Mouse (Mus musculus) stomach, postnatal 0 days (tissue): ENCODE measurements at regions not wholly inside any gene's neighbourhood (a gene's known extent, or its start where the extent isn't known, plus 50 kb on each side); places are given as distances from the start of the nearest gene placed in this dataset.
A peak's percentile ranks its signal among the peaks of the same experiment; 100 is the strongest.

ENCODE experiments used
- ATAC-seq: fragments of 200-750 bp; cut with Nextera tagmentation; 2 replicates; pipeline ENCODE4 v1.8.0; 2017; ENCODE audit not compliant: low FRiP score, low TSS enrichment
- DNase-seq: peaks from one replicate; pipeline ENCODE4 v3.0.0-alpha.2; 2016; ENCODE audit warnings: low spot score
- H3K27ac ChIP-seq: fragments of 300-500 bp; sonication (generic); replicated peaks from 2 replicates; pipeline ENCODE4 v1.5.1; 2014; ENCODE audit warnings: mild to moderate bottlenecking, control low read depth
- H3K27me3 ChIP-seq: fragments of 300-500 bp; sonication (generic); 2 replicates; pipeline ENCODE4 v1.6.1; 2014; ENCODE audit warnings: low read length; ENCODE audit not compliant: control insufficient read depth, insufficient read depth
- H3K36me3 ChIP-seq: fragments of 300-500 bp; sonication (generic); 2 replicates; pipeline ENCODE4 v1.6.1; 2014; ENCODE audit warnings: low read length, mixed read lengths; ENCODE audit not compliant: control insufficient read depth, insufficient read depth
- H3K4me1 ChIP-seq: fragments of 300-500 bp; sonication (generic); replicated peaks from 2 replicates; pipeline ENCODE4 v1.6.1; 2014; ENCODE audit warnings: antibody characterized with exemption; ENCODE audit not compliant: control insufficient read depth, insufficient read depth
- H3K4me2 ChIP-seq: fragments of 300-500 bp; sonication (generic); replicated peaks from 2 replicates; pipeline ENCODE4 v1.6.1; 2014; ENCODE audit warnings: low read depth, mild to moderate bottlenecking, control low read depth, moderate library complexity
- H3K4me3 ChIP-seq: fragments of 300-500 bp; sonication (generic); 2 replicates; pipeline ENCODE4 v1.5.1; 2014; ENCODE audit warnings: low read depth, low read length, control low read depth
- H3K9ac ChIP-seq: fragments of 300-500 bp; sonication (generic); 2 replicates; pipeline ENCODE4 v1.6.1; 2014; ENCODE audit warnings: mild to moderate bottlenecking, low read length, control low read depth, mixed read lengths
- H3K9me3 ChIP-seq: fragments of 300-500 bp; sonication (generic); 2 replicates; pipeline ENCODE4 v1.6.1; 2016; ENCODE audit warnings: low read length; ENCODE audit not compliant: control insufficient read depth
- CTCF ChIP-seq: IDR thresholded peaks from 2 replicates; pipeline ENCODE4 v1.5.1; 2016; ENCODE audit warnings: antibody characterized with exemption, low read depth, mild to moderate bottlenecking, moderate library complexity
- EP300 ChIP-seq: optimal IDR thresholded peaks from 2 replicates; pipeline ENCODE3; 2016; ENCODE audit warnings: antibody characterized with exemption
- WGBS: fragments of 180-500 bp; shearing (Covaris S2); extraction: QIAGEN DNeasy Blood & Tissue Kit; methylation state at CpG from one replicate; pipeline ENCODE4 v1.1.7; 2014; 5-methylcytosine and 5-hydroxymethylcytosine counted together

DNA sequence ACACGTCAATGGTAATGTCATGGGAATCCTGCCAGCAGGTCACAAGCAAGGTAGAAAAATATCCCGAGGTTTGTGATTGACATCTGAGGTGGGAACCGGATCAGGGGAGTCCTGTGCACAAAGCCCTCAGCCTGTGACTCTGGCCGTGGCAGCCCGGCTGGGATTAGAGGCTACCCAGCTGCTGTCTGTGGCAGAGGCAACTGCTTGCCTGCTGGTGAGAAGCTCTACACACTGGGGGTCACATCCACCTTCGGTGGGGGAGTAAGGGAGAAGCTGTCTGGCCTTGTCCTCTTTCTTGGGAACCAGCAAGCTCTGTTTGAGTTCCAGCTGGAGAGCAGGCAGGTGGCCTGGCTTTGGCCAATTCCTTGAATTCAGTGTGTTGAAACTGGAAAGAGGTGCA, 64.3 kb upstream of the Cxcl12 start:
- no peaks in the 10 kb centered on the region for H3K4me1 ChIP-seq
- no peaks in the 10 kb centered on the region for H3K36me3 ChIP-seq
- no peaks in the 10 kb centered on the region for H3K27me3 ChIP-seq
- H3K9me3 ChIP-seq = no peaks in the 10 kb centered on the region
- H3K27ac ChIP-seq = no peak overlapping the region
- no peak for TF ChIP-seq CTCF
- TF ChIP-seq EP300 = no peak
- H3K4me3 ChIP-seq = no peak overlapping the region
- no peak for DNase-seq
- no peak for ATAC-seq
- H3K9ac ChIP-seq = no peak overlapping the region
- WGBS = 78% methylated on average over 6 of the region's 6 CpGs
- H3K4me2 ChIP-seq = no peak overlapping the region

GRCm38 (mm10) chr6:117104463-117104862, 63.9 kb upstream of the Cxcl12 start:
- Histone ChIP-seq H3K4me3 (no peak overlapping the region), H3K9me3 (no peaks in the 10 kb centered on the region), H3K4me1 (no peaks in the 10 kb centered on the region), H3K4me2 (no peak overlapping the region), H3K27me3 (no peaks in the 10 kb centered on the region), H3K36me3 (no peaks in the 10 kb centered on the region), H3K27ac (no peak overlapping the region), H3K9ac (no peak overlapping the region)
- no peak for ATAC-seq
- no peak for DNase-seq
- no peak for TF ChIP-seq CTCF
- no peak for TF ChIP-seq EP300
- 43% methylated on average over 2 of the region's 2 CpGs for WGBS

DNA sequence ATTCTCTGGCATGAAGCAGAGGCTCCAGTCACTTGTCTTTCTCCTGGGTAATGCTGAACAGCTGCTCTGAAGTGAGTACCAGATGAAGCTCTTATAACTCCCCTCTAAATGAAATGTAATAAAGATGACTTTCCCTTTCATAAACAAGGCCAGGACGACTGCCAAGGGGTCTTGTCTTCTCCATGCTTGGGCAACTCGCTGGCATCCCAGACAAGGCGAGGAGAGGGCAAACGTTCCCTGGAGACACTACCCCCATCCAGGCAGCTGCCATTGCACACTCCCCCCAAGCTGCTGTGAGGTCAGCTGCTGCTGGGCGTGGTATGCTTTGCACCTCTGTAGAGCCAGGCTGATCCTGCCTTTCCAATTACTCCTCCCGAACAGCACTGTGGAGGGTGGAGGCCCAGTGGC, 63.1 kb upstream of the Cxcl12 start:
- no peak overlapping the region for H3K27ac ChIP-seq
- no peaks in the 10 kb centered on the region for H3K36me3 ChIP-seq
- DNase-seq = peak; percentile 19
- H3K4me1 ChIP-seq = no peaks in the 10 kb centered on the region
- peak; percentile 45; the same call in 1 of the 2 replicates for ATAC-seq
- no peaks in the 10 kb centered on the region for H3K27me3 ChIP-seq
- no peak overlapping the region for H3K9ac ChIP-seq
- no peak overlapping the region for H3K4me3 ChIP-seq
- H3K9me3 ChIP-seq = no peaks in the 10 kb centered on the region
- TF ChIP-seq EP300 = no peak
- no peak for TF ChIP-seq CTCF
- 28% methylated on average over 6 of the region's 6 CpGs for WGBS
- no peak overlapping the region for H3K4me2 ChIP-seq

GRCm38 (mm10) chr6:117110291-117110690, 58.0 kb upstream of the Cxcl12 start:
- 37% methylated on average over 3 of the region's 3 CpGs for WGBS
- Histone ChIP-seq H3K4me3 (no peak overlapping the region), H3K9ac (no peak overlapping the region), H3K27me3 (no peaks in the 10 kb centered on the region), H3K9me3 (no peaks in the 10 kb centered on the region), H3K36me3 (no peaks in the 10 kb centered on the region), H3K4me1 (no peaks in the 10 kb centered on the region; the same call in 1 of the 2 replicates), H3K4me2 (no peak overlapping the region), H3K27ac (no peak overlapping the region)
- no peak for TF ChIP-seq EP300
- TF ChIP-seq CTCF = no peak
- no peak for DNase-seq
- no peak for ATAC-seq

DNA sequence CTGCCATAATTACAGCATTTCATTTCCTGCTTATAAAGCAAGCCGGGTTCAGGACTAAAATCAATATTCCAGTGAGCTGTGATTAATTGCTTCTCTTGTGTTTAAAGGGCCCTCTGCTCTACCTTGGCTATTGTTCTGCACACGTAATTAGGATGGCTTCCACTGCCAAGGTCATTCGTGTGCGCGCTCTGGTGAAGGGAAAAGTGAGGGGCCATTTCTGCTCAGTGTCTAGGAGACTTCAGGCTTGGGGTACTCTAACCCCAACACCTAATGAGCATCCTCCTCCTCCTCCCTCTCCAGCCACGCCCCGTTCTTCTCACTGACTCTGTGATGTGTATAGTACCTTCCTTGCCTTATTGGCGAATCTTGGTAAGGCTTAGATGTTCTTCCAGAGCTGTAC, 53.5 kb upstream of the Cxcl12 start:
- Histone ChIP-seq H3K4me3 (no peak overlapping the region), H3K4me2 (no peak overlapping the region), H3K9ac (no peak overlapping the region), H3K27me3 (no peaks in the 10 kb centered on the region), H3K36me3 (no peaks in the 10 kb centered on the region), H3K27ac (no peak overlapping the region), H3K9me3 (no peaks in the 10 kb centered on the region), H3K4me1 (no peaks in the 10 kb centered on the region; the same call in 1 of the 2 replicates)
- ATAC-seq (no peak), DNase-seq (no peak)
- TF ChIP-seq EP300 = no peak
- no peak for TF ChIP-seq CTCF
- 61% methylated on average over 8 of the region's 8 CpGs for WGBS

DNA sequence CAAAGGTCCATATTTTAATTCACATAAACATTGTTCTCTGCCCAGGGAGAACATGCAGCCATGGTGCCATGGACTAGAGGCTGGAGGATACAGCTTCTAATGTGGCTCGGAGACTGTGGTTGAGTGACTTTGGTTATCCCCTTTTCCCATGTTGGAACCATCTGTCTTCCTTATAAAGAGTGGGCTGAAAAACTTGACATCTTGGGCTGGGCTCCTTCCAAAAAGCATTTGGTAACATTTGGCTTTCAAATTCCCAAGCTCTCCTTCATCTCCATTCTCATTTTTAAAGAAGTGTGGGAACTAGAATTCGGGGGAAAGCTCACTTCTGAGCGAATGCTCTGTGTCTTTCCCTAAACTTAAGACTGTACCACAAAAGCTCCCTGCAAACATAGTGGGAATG, 50.3 kb upstream of the Cxcl12 start:
- TF ChIP-seq CTCF (no peak), EP300 (no peak)
- H3K4me2 ChIP-seq = no peak overlapping the region
- no peaks in the 10 kb centered on the region for H3K9me3 ChIP-seq
- H3K36me3 ChIP-seq = no peaks in the 10 kb centered on the region
- ATAC-seq (no peak), DNase-seq (no peak)
- H3K27me3 ChIP-seq = no peaks in the 10 kb centered on the region
- H3K4me1 ChIP-seq = no peaks in the 10 kb centered on the region
- 79% methylated on average over 3 of the region's 3 CpGs for WGBS
- no peak overlapping the region for H3K9ac ChIP-seq
- H3K4me3 ChIP-seq = no peak overlapping the region
- no peak overlapping the region for H3K27ac ChIP-seq
